In genomic region chr4:49118842-49119241, GRCm38 (mm10) we compare ENCODE assay signal across 35 mouse cellular contexts. TPM values are rescaled to one million over a fixed set of nuclear protein-coding genes. Genes with fewer than 3 reads are reported as not detected.
"Had no signal": no experiment of that assay in that cellular context is flagged by ENCODE, and none has a peak within 500 bp of the region (broad histone marks: within the 10 kb centered on the region; RNA-seq: fewer than 3 reads in every experiment).

No protein-coding gene starts in this region.

- H3K4me2 ChIP-seq: heart, embryonic 11.5 days; heart, embryonic 13.5 days; heart, embryonic 15.5 days; hindbrain, embryonic 12.5 days; hindbrain, embryonic 13.5 days; hindbrain, embryonic 14.5 days; hindbrain, embryonic 15.5 days; intestine, embryonic 15.5 days; kidney, embryonic 15.5 days had no signal

- ATAC-seq: hindbrain, embryonic 16.5 days; hindbrain, postnatal 0 days; inflammation-experienced regulatory T-cells, adult 6 months; intestine, embryonic 15.5 days; intestine, embryonic 16.5 days; intestine, postnatal 0 days had no signal

- DNase-seq: heart, adult 2 months; heart, postnatal 10 days; heart, postnatal 36 days; kidney, adult 11 months; kidney, adult 18-20 months; kidney, adult 2 months; kidney, adult 8-10 months; kidney, adult 9 months; kidney, postnatal 10 days; kidney, postnatal 14 days; kidney, postnatal 25 days; kidney, postnatal 36 days; kidney, postnatal 4 days; layer of hippocampus, adult 9-11 months; layer of hippocampus, postnatal 36 days had no signal

- H3K4me3 ChIP-seq: heart, adult 2 months; heart, embryonic 10.5 days; heart, embryonic 13.5 days; heart, embryonic 15.5 days; hindbrain, embryonic 10.5 days; hindbrain, embryonic 12.5 days; hindbrain, embryonic 13.5 days; hindbrain, embryonic 15.5 days; intestine, embryonic 15.5 days; kidney, embryonic 15.5 days; layer of hippocampus, adult 2 months; left cerebral cortex, adult 2 months had no signal

- H3K9me3 ChIP-seq: heart, embryonic 10.5 days; heart, embryonic 13.5 days; heart, embryonic 15.5 days; hindbrain, embryonic 10.5 days; hindbrain, embryonic 12.5 days; hindbrain, embryonic 13.5 days; hindbrain, embryonic 15.5 days; intestine, embryonic 15.5 days; kidney, embryonic 15.5 days had no signal

- H3K36me3 ChIP-seq: heart, embryonic 10.5 days; heart, embryonic 13.5 days; heart, embryonic 15.5 days; hindbrain, embryonic 10.5 days; hindbrain, embryonic 12.5 days; hindbrain, embryonic 13.5 days; hindbrain, embryonic 15.5 days; intestine, embryonic 15.5 days; kidney, embryonic 15.5 days had no signal

- H3K27ac ChIP-seq: heart, adult 2 months; heart, embryonic 10.5 days; heart, embryonic 13.5 days; heart, embryonic 15.5 days; hindbrain, embryonic 10.5 days; hindbrain, embryonic 12.5 days; hindbrain, embryonic 13.5 days; hindbrain, embryonic 14.5 days; hindbrain, embryonic 15.5 days; hindbrain, postnatal 0 days; intestine, embryonic 15.5 days; kidney, embryonic 15.5 days; kidney, postnatal 0 days; layer of hippocampus, adult 2 months; left cerebral cortex, adult 2 months had no signal

- H3K27me3 ChIP-seq: heart, embryonic 13.5 days; heart, embryonic 15.5 days; hindbrain, embryonic 12.5 days; hindbrain, embryonic 13.5 days; hindbrain, embryonic 15.5 days; intestine, embryonic 15.5 days; kidney, embryonic 15.5 days had no signal

- H3K4me1 ChIP-seq: heart, embryonic 10.5 days; heart, embryonic 15.5 days; hindbrain, embryonic 10.5 days; hindbrain, embryonic 12.5 days; intestine, embryonic 15.5 days; kidney, embryonic 15.5 days had no signal

- H3K9ac ChIP-seq: heart, embryonic 13.5 days; heart, embryonic 15.5 days; hindbrain, embryonic 12.5 days; hindbrain, embryonic 13.5 days; hindbrain, embryonic 14.5 days; hindbrain, embryonic 15.5 days; intestine, embryonic 15.5 days; kidney, embryonic 15.5 days had no signal

RNA-seq across cellular contexts. Expression of gene Plppr1, which starts 59.8 kb away (rescaled TPM):
- total RNA-seq: heart, postnatal 36 days; hematopoietic stem cell, adult 5-6 weeks had no signal
- polyA plus RNA-seq: heart, adult 2 months; inflammation-experienced regulatory T-cells, adult 6 months had no signal
